Mouse (Mus musculus) spleen, adult 2 months (tissue): ENCODE measurements around the gene Pamr1. TPM values are rescaled to one million over a fixed set of nuclear protein-coding genes. Genes with fewer than 3 reads are reported as not detected.

Source experiments
- DNase-seq, 2 experiments: peaks; one replicate each; pipeline versions ENCODE4 v3.0.0 to v3.0.0-alpha.2; 2012 to 2021; ENCODE audit warnings: low spot score in 2 of 2, low read depth in 1 of 2
- H3K27ac ChIP-seq: fragments of 200-500 bp; 2 replicates; pipeline ENCODE4 v1.5.1; 2012; ENCODE audit warnings: low read length, inconsistent platforms; ENCODE audit not compliant: insufficient read depth
- H3K27me3 ChIP-seq: fragments of 200-500 bp; 2 replicates; pipeline ENCODE4 v1.6.1; 2012; ENCODE audit warnings: mild to moderate bottlenecking, moderate library complexity, low read length, inconsistent platforms; ENCODE audit not compliant: control insufficient read depth, insufficient read depth
- H3K36me3 ChIP-seq: fragments of 200-500 bp; 2 replicates; pipeline ENCODE4 v1.6.1; 2012; ENCODE audit warnings: mild to moderate bottlenecking, low read length, inconsistent platforms; ENCODE audit not compliant: control insufficient read depth, insufficient read depth
- H3K4me1 ChIP-seq: fragments of 200-500 bp; 2 replicates; pipeline ENCODE4 v1.6.1; 2011; ENCODE audit warnings: inconsistent platforms; ENCODE audit not compliant: control insufficient read depth, insufficient read depth, insufficient read length
- H3K4me3 ChIP-seq: fragments of 200-500 bp; 2 replicates; pipeline ENCODE4 v1.5.1; 2011; ENCODE audit warnings: mild to moderate bottlenecking, inconsistent platforms; ENCODE audit not compliant: insufficient read depth, insufficient read length; ENCODE audit errors: extremely low read depth
- CTCF ChIP-seq: fragments of 200-500 bp; IDR thresholded peaks from 2 replicates; pipeline ENCODE4 v1.5.1; 2011; ENCODE audit warnings: mild to moderate bottlenecking, inconsistent platforms; ENCODE audit not compliant: insufficient read depth, insufficient read length, insufficient replicate concordance; ENCODE audit errors: extremely low read depth
- POLR2A ChIP-seq: fragments of 200-500 bp; IDR thresholded peaks from 2 replicates; pipeline ENCODE4 v1.6.1; 2011; ENCODE audit warnings: low read depth, low read length, inconsistent platforms
- WGBS: fragments of 180-500 bp; shearing (Covaris S2); methylation state at CpG from one replicate; pipeline ENCODE4 v1.1.7; 2018; 5-methylcytosine and 5-hydroxymethylcytosine counted together
- polyA plus RNA-seq: library from polyadenylated mRNA; depleted of rRNA; stranded (reverse); fragments of >200 nt; gene quantifications from 2 replicates; pipeline ENCODE4 v1.2.3, GENCODE M21; 2012; rRNA removed

The Pamr1 gene
- 0.43 and 0.48 TPM in 2 replicates for polyA plus RNA-seq

DNA sequence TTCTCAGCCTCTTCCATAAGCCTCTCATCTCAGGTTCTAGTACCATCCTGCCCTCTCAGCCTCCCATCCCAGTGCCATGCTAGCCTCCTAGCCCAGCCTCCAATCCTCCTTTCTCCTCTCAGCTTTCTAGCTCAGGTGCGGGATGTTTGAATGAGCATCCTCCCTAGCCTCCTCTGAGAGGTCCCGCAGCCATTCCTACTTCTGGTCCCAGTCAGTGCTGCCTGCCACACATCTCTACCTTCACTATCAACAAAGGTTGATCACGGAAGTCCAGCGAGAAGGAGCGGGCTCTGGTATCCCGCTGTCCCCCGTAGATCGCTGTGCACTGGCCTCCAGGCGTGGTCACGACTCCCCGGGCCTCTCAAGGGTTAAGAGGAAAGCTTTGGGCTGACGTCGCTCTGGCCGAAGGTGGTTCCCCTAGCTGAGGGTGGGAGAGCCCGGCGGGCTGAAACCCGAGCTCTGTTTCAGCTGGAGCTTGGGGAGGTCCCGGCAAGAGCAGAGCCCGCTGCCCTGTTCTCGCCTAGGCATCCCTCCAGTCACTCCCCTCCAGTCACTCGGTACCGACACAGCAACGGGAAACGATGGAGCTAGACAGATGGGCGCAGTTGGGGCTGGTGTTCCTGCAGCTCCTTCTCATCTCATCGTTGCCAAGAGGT is at the start of gene Pamr1:
Gene Pamr1 (plus strand): TSS at position 402 of the 656 bp plus-strand sequence.
- no peak within 1 kb of the TSS for H3K4me3 ChIP-seq
- no peaks in the 10 kb centered on the region for H3K36me3 ChIP-seq
- H3K27ac ChIP-seq = no peak within 1 kb of the TSS
- no peaks in the 10 kb centered on the region for H3K4me1 ChIP-seq
- DNase-seq = no peak
- TF ChIP-seq POLR2A (no peak), CTCF (no peak)
- H3K27me3 ChIP-seq = peaks cover 5% of the 10 kb centered on the region; the same call in 1 of the 2 replicates
- 6% methylated on average over 26 of the region's 26 CpGs for WGBS

DNA sequence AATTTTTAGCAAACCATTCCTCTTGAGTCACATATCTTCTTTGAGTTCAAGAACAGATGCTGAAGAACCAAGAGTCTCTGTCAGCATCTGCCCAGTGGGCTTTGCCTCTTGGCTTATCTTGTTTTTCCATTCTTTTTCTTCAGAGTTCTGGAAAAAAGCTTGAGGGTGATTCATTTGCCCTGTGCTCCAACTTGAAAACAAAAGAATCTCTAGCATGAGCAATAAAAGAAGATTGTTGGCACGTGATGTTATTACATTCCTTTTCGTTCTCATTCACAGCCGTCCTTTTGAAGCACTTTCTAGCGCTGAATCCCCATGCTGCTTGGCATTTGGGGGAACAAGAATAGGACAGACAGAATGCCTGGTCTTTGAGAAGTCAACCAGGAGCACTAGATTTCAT is 42.2 kb upstream of the Pamr1 start:
- 63% methylated on average over 4 of the region's 4 CpGs for WGBS
- H3K36me3 ChIP-seq = no peaks in the 10 kb centered on the region
- TF ChIP-seq CTCF (no peak), POLR2A (no peak)
- no peak overlapping the region for H3K4me3 ChIP-seq
- H3K27ac ChIP-seq = no peak overlapping the region
- DNase-seq = no peak
- no peaks in the 10 kb centered on the region for H3K4me1 ChIP-seq
- no peaks in the 10 kb centered on the region for H3K27me3 ChIP-seq

DNA sequence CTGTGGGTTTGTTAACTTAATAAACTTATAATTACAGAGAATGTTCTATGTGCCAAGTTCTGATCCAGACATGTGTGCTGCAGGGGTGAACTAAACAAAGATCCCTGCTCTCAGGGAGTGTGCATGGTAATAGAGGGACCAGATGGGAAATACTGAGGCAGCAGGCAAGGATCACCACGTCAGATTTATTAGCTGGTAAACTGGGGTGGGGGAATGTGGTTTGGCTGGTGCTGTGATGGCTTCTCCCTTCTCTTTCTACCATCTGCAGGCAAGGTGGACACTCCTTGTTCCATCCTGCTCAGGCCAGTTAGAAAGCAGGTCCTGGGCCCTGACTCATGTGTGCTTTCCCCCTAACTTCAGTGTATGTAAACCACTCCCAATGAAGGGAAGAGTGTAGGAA is 41.7 kb upstream of the Pamr1 start:
- Histone ChIP-seq H3K4me1 (no peaks in the 10 kb centered on the region), H3K27ac (no peak overlapping the region), H3K27me3 (no peaks in the 10 kb centered on the region), H3K36me3 (no peaks in the 10 kb centered on the region), H3K4me3 (no peak overlapping the region)
- 52% methylated on average over 1 of the region's 1 CpGs for WGBS
- TF ChIP-seq CTCF (no peak), POLR2A (no peak)
- DNase-seq = no peak

DNA sequence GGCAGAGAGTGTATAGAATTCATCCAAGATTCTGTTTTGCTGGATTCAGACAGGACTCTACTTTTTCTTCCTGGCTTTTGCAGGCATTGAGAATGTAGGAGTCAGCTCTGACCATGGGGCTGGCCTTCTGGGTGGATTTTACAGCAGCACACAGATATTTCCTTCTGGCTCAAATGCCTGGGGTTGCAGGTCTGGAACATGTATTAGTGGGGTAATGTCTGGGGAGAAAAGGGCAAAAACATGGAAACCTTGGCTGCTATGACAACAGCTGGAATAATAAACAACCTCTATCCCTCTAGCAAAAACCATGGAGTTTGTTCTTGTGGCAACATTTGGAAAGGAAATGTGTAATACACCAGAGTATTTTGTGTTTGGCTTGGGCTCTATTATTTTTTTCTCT is 29.9 kb upstream of the Pamr1 start:
- Histone ChIP-seq H3K27me3 (no peaks in the 10 kb centered on the region), H3K27ac (no peak overlapping the region), H3K4me1 (no peaks in the 10 kb centered on the region), H3K36me3 (no peaks in the 10 kb centered on the region), H3K4me3 (no peak overlapping the region)
- DNase-seq = no peak
- TF ChIP-seq CTCF (no peak), POLR2A (no peak)

DNA sequence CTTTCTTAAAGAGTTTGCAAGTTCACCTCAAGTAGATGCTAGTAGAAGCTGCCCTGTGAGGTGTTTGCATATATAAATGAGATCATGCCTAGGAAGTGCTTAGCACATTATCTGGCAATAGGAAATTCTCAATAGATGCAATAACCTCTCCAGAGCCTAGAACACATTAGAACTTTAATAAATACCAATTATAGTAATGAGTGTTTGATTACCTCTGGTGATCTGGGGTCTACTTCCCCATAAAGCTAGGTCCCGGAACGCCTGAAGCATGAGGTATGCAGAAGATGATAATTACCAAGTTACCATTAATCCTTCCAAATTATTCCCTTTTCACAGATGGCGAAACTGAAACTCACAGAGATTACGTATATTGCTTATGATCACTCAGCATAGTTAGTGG is 22.2 kb upstream of the Pamr1 start:
- H3K27ac ChIP-seq = no peak overlapping the region

DNA sequence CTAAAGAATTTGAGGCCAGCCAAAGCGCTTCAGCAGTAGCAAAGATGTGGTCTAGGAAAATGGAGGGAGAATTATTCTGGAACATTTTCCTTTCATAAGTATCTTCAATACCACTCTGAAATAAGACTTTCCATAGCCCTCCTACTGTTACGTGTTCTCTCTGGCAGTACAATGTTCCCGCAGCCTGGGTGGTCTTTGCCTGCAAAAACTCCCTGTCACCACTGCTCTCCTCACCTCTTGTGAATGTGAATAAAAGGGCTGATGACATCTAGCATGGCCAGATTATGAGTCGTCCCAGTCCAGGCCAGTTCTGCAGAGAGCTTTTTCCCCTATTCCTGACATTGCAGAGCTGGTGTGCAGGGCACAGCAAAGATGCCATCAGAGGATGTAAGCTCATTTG is 16.4 kb upstream of the Pamr1 start:
- no peaks in the 10 kb centered on the region for H3K27me3 ChIP-seq
- no peaks in the 10 kb centered on the region for H3K36me3 ChIP-seq
- H3K27ac ChIP-seq = no peak overlapping the region
- no peaks in the 10 kb centered on the region for H3K4me1 ChIP-seq
- no peak for DNase-seq
- TF ChIP-seq CTCF = no peak
- no peak for TF ChIP-seq POLR2A
- 86% methylated on average over 4 of the region's 4 CpGs for WGBS
- H3K4me3 ChIP-seq = no peak overlapping the region

More for the DNA sequence above, 22.2 kb upstream of the Pamr1 start:
- TF ChIP-seq POLR2A (no peak), CTCF (no peak)
- Histone ChIP-seq H3K4me1 (no peaks in the 10 kb centered on the region), H3K27me3 (no peaks in the 10 kb centered on the region), H3K36me3 (no peaks in the 10 kb centered on the region), H3K4me3 (no peak overlapping the region)
- 88% methylated on average over 4 of the region's 4 CpGs for WGBS
- DNase-seq = no peak

DNA sequence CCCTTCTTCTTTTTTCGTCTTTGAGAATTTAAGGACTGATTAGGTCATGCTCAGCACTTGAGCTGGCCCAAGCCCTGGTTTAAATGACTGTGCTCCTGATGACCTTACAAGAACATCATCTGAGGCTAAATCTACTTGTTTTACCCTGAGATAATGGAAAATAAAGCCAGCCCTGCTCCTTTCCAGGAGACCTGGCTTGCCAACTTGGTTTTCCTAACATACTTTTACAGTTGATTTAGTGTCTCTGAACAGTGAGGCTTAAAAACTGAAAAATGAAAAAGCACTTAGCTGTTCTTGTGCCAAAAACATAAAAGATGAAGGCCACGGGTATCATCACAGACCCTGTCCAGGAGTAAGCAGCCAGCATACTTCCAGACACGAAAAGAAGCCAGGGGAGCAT is 13.0 kb upstream of the Pamr1 start:
- no peak for DNase-seq
- WGBS = 71% methylated on average over 3 of the region's 3 CpGs
- Histone ChIP-seq H3K27ac (no peak overlapping the region), H3K36me3 (no peaks in the 10 kb centered on the region), H3K27me3 (no peaks in the 10 kb centered on the region), H3K4me1 (no peaks in the 10 kb centered on the region), H3K4me3 (no peak overlapping the region)
- no peak for TF ChIP-seq POLR2A
- TF ChIP-seq CTCF = no peak
